Mouse (Mus musculus) spleen, adult 18-20 months (tissue): ENCODE data around the gene Gfpt1.

Experiments
- DNase-seq, 2 experiments: peaks; one replicate each; pipeline ENCODE4 v3.0.0; 2022; ENCODE audit warnings: mixed read lengths in 2 of 2

The Gfpt1 gene

DNA sequence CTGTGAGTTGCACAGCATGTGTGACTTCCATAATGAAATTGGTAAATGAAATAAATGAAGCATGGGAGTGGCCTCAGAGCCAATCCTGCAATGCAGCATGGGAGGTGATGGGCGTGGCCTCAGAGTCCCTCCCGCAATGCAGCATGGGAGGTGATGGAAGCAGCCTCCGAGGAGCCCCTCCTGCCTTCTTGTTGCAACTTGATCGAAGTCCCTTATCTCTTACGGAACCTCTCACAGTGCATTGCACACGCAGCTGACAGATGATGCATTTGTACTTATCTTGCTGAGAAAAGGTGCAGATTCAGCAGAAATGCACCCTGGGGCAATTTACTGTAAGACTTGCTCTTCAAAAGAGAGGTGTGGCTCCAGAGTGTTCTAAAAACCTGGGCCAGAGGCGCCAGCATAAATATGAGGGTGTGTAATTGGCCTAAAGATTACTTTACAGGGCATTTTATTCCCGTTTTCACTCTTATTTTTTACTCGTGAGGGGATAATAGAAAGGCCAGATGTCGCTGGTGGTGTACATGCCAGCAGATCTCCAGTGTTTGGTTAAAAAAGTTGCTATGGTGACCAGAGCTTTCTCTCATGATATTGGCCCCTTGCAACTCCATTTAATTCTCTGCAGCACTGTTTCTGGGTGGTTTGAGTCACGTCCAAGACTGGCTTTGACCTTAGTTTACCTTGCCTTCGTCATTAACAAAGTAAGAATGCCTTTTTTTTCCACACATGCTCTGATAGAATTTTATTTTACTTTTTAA lies 97.3 kb downstream of the Gfpt1 start:
- DNase-seq = no peak
